Mouse (Mus musculus): ENCODE measurements around the gene Rnf6.

Gene Rnf6

GRCm38 (mm10) chr5:146220879-146221714 is at the start of gene Rnf6:
Rnf6 (minus strand) TSS chr5:146221555.
- peak; percentile 96 to 98 for DNase-seq

GRCm38 (mm10) chr5:146270593-146270992 is 49.2 kb upstream of the Rnf6 start:
- peak; percentile 40 to 48 for DNase-seq

- no peak for DNase-seq
Measured at GRCm38 (mm10) chr5:146267776-146268175, 46.4 kb upstream of the Rnf6 start.

GRCm38 (mm10) chr5:146265934-146266591 is 44.7 kb upstream of the Rnf6 start:
- no peak for DNase-seq

DNA sequence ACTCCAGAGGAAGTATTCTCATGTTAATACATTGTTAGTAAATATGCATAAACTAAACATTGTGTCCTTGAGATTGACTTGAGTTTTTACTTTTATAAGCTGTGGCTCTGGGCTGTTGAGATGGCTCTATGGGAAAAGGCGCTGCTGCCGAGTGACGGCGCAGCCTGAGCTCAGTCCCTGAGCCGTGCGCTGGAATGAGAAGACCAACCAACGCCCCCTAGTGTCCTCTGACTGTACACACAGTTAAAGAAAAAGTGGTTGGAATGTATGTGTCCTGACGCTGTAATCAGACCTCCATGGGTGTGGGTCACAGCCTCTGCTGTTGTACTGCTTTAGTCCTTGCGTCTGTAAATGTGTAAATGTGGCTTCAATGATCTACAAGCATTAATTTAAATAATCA is 38.6 kb upstream of the Rnf6 start:
- no peak for DNase-seq

DNA sequence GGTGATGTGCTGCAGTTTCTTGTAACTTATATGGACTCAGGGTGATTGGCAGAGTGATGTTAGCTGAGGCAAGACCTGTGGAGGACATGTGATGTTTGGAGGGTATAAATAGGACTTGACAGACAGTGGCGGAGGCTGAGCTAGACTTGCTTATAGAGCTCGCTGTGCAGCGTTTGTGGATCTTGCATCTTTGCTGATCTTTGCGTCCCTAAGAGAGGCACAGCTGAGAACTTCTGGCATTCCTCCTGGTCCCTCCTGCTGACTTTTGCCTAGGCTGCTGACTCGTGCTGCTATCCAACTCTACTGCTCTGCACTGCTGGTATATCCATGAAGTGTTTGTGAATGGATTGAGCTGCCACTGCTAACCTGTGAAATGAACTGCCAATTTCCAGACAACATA is 32.3 kb upstream of the Rnf6 start:
- DNase-seq = no peak

- no peak for DNase-seq
Measured at GRCm38 (mm10) chr5:146251663-146252429, 30.5 kb upstream of the Rnf6 start.

GRCm38 (mm10) chr5:146250369-146251075 is 29.2 kb upstream of the Rnf6 start:
- DNase-seq = no peak

GRCm38 (mm10) chr5:146248746-146249145 is 27.4 kb upstream of the Rnf6 start:
- DNase-seq = peak; percentile 25 to 55

DNA sequence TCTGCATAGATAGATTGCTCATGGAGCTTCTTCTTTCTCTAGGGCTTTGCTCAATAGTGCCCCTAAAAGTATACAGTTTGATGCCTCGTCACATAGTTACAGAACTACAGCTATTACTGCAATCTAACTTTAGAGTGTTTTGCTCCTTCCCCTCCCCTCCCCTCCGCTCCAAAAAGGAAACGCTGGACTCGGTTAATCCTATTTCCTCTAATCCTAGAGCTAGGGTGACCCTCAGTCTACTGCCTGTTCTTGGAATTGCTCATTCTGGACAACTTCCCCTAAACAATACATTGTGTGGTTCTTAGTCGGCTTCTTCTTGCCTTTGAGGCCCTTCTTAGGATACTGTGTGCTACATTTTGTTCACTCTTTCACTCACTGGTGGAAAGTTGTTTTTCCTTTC is 26.4 kb upstream of the Rnf6 start:
- DNase-seq = no peak

GRCm38 (mm10) chr5:146246386-146246785 is 25.0 kb upstream of the Rnf6 start:
- DNase-seq = no peak

DNA sequence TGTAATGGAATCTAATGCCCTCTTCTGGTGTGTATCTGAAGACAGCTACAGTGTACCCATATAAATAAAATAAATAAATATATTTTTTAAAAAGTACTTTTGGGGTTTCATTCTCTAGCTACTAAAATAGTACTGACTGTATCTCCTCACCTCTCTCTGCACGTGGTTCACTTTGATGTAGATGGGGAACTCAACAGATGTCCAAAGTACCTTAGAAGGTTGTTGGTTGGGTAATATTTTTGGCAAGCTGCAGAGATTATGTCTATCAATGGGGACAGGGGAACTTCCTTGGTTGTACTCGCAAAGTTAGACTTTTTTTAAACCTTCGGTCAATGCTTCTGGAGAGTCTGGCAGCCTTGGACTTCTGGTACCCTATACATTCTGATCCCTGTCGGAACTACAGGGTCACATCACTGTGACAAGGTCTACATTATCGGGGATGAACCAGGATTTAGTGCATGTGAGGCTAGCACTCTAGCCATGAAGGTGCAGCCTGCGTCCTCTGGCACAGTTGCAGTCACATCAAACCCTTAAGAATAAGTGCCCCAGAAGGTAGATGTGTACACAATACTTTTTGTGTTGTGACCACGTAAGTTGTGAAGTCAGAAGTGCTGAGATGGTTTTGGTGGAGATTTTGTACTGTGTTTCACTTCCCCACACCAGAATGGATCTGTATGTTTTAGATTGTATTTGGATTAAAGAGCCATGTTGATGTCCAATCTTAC is 24.5 kb upstream of the Rnf6 start:
- DNase-seq = no peak

DNA sequence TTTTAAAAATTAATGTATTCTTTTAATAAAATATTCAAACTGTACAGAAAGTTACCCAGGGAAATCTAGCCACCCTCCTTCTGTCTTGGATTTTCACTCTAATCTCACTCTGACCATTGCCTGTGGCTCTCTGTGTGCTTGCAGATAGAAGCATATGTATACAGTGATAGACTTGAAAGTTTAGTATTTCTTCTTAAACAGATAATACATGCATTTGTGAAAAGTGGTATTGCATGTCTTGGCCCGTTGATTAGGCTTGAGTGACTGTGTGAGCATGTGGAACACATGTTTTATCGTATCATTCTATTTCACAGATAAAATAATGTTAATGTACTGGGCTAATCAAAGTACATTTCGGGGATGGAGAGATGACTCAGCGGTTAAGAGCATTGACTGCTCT is 23.8 kb upstream of the Rnf6 start:
- DNase-seq = no peak

- DNase-seq = peak; percentile 39 to 54
Measured at GRCm38 (mm10) chr5:146241202-146241601, 19.8 kb upstream of the Rnf6 start.

GRCm38 (mm10) chr5:146240771-146241170 is 19.4 kb upstream of the Rnf6 start:
- DNase-seq = peak in 1 of 2 experiments; percentile 43

GRCm38 (mm10) chr5:146238274-146238673 is 16.9 kb upstream of the Rnf6 start:
- DNase-seq = no peak

DNA sequence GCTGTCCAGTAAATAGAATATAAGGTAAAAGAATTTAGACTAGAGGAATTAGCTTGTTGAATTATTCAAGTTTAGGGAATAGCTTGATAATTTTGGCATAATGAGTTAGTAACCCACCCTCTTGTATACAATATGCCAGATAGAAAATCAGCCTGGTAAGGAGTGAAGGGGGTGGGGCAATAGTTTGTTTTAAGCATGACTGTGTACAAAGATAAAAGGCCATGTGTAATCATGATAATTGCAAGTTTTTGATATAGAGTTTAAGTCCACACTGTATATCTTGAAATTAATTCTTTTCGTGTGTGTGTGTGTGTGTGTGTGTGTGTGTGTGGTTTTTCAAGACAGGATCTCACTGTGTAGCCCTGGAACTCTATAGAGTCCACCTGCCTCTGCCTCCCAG is 13.0 kb upstream of the Rnf6 start:
- DNase-seq = no peak

DNA sequence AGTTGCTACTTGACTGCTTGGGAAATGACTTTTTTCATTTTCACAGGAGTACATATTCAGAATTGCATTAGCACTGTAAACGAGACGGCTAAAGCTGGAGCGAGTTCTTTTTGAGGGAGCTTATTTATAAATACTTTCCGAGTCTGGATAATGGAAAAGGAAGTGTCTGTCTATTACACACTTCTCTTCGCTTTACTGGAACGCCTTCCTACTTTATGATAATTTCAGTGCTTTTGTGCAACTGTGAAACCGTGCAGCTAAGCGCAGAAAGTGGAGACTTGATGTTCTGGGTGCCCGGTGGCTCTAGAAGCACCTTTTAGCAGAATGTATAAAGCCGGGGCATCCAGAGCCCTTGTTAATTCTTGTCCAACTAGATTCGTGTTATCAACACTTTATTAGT is 11.5 kb upstream of the Rnf6 start:
- DNase-seq = no peak

- DNase-seq = no peak
Measured at GRCm38 (mm10) chr5:146232056-146232675, 10.8 kb upstream of the Rnf6 start.

GRCm38 (mm10) chr5:146231655-146231996 is 10.3 kb upstream of the Rnf6 start:
- no peak for DNase-seq

GRCm38 (mm10) chr5:146230864-146231654 is 9.7 kb upstream of the Rnf6 start, which contains the start of gene Cdk8:
Cdk8 (plus strand) TSS chr5:146231230.
- peak; percentile 91 to 92 for DNase-seq

All from kidney, adult 8-10 months (tissue).